Mouse (Mus musculus) frontal cortex, postnatal 10 days (tissue): Measurements from ENCODE around the gene Olfr365.

Source experiments
- DNase-seq, 2 experiments: peaks; one replicate each; pipeline ENCODE4 v3.0.0; 2022; ENCODE audit warnings: low spot score in 2 of 2, mixed read lengths in 1 of 2

Olfr365 gene

DNA sequence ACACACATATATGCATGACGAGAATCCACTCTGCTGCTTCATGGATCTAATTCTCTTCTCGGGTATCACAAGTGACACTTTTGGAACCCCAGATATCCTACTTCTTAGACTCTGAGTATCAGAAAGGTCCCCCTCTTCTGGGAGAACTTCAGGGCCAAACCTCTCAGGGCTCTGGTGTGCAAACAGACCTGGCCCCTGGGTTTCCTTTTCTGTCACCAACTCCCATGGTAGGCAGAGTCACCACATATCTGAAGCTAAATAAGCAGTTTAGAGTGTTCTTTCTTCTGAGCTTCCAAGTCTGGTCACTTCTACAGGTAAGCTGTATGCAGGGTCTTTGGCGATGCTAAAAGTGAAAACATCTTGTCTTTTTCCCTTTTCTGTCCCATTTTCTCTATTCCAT is at the start of gene Olfr365:
Gene Olfr365, plus strand, starts transcription at position 301 of the 400 bp plus-strand sequence.
- no peak for DNase-seq

DNA sequence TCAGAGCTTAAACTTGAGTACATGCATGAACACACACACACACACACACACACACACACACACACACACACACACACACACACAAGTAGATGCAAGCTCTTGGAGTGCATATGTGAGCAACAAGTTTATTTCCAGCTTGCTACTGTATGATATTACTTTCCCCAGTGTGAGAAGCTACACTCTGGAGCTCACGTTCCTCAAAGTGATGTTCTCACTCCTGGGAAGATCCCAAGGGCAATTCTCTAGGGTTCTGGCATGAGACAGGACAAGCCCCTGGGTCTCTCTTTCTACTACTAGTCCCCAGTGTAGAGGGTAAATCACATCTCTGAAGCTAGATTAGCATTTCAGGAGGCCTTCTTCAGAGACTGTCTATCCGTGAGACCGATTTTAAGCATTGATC is 49.0 kb upstream of the Olfr365 start, which contains the start of gene Olfr364-ps1:
Gene Olfr364-ps1, plus strand, starts transcription at position 301 of the 400 bp plus-strand sequence.
- DNase-seq: no peak

DNA sequence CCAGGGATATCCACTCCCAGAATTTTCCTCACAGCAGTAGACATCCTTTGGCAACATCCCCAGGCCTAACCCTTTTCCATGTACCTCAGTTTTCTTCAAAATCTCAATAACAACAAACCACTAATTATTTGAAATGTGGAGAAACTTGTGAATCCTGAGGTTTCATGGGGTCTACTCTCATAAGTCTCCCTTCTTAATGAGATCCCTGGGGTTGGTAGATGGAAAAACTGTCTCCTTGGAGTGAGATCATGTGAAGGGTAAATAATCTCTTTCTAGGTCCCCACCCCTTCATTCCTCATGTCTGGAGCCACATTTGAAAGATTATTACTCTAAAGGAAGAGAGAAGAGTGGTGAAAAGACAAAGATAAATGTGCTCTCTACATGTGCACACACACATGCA is 23.3 kb downstream of the Olfr365 start, which contains the start of gene Olfr366:
Gene Olfr366, plus strand, starts transcription at position 301 of the 400 bp plus-strand sequence.
- DNase-seq: no peak
